Mouse (Mus musculus): ENCODE data around the gene Mfap2. TPM values are rescaled to one million over a fixed set of nuclear protein-coding genes. Genes with fewer than 3 reads are reported as not detected.

Mfap2 gene
- total RNA-seq, 4 experiments from 2014 or later: 0.48 to 2.2 (median 1.3) TPM

Other genes starting within 250 kb of the Mfap2 start
- gene Padi4, start 236.2 kb upstream of the Mfap2 start, total RNA-seq (2022): not detected
- gene Padi3, start 199.8 kb upstream of the Mfap2 start, total RNA-seq (2022): 1 to 10 TPM in 2 of 4 experiments, under 1 TPM in 2; 0.74 to 2.0 (median 1.5) TPM
- under 1 TPM in 1 of 4 experiments, not detected in 3; 0.07 TPM for gene Padi1, start 164.6 kb upstream of the Mfap2 start, total RNA-seq (2022)
- 100 to 1,000 TPM in 2 of 4 experiments, 10 to 100 TPM in 2; 91.7 to 147 (median 109) TPM for gene Padi2, start 104.1 kb upstream of the Mfap2 start, total RNA-seq (2022)
- gene Sdhb, start 49.2 kb upstream of the Mfap2 start, total RNA-seq (2022): 100 to 1,000 TPM; 520 to 588 (median 538) TPM
- gene Atp13a2, start 23.5 kb upstream of the Mfap2 start, total RNA-seq (2022): 10 to 100 TPM; 17.2 to 22.5 (median 18.4) TPM
- gene Crocc, start 50.1 kb downstream of the Mfap2 start, total RNA-seq (2022): 1 to 10 TPM; 1.2 to 2.2 (median 1.9) TPM
- gene Necap2, start 67.9 kb downstream of the Mfap2 start, total RNA-seq (2022): 10 to 100 TPM; 12.0 to 19.2 (median 13.8) TPM
- not detected for gene Spata21, start 77.9 kb downstream of the Mfap2 start, total RNA-seq (2022)
- gene Szrd1, start 129.4 kb downstream of the Mfap2 start, total RNA-seq (2022): 100 to 1,000 TPM; 137 to 140 (median 139) TPM
- 10 to 100 TPM in 3 of 4 experiments, 1 to 10 TPM in 1; 9.3 to 11.2 (median 10.7) TPM for gene Fbxo42, start 137.5 kb downstream of the Mfap2 start, total RNA-seq (2022)
- gene Rsg1, start 203.5 kb downstream of the Mfap2 start, total RNA-seq (2022): 1 to 10 TPM in 1 of 4 experiments, not detected in 3; 1.4 TPM
- gene Arhgef19, start 229.1 kb downstream of the Mfap2 start, total RNA-seq (2022): 1 to 10 TPM in 1 of 4 experiments, under 1 TPM in 3; 0.10 to 1.1 (median 0.22) TPM

Measured in gastrocnemius, adult 8-10 months (tissue).